Mouse (Mus musculus): Measurements from ENCODE around the gene Mcu. TPM values are rescaled to one million over a fixed set of nuclear protein-coding genes. Genes with fewer than 3 reads are reported as not detected.

Gene Mcu
- total and polyA plus RNA-seq, 3 experiments: 4.9 to 5.7 (median 5.3) TPM

- H3K4me3 ChIP-seq (replicated peaks in 1 of 3; ENCODE audit: low read depth in 2 of 3, low read length in 2 of 3, poor library complexity in 1 of 3): no peak overlapping the region
- dilution Hi-C loops (cut with MboI; ENCODE audit: extremely low pct_ligation_motif_present, extremely low pct_unique_long_range_greater_than_20kb, low sequenced_read_pairs) (no loop called here), in situ Hi-C loops (cut with MboI; ENCODE audit: low pct_ligation_motif_present, low pct_unique_long_range_greater_than_20kb, low sequenced_read_pairs) (no loop called here)
- no peak overlapping the region for H3K9ac ChIP-seq (ENCODE audit: insufficient read depth, low read depth)
- peaks cover 11% of the 10 kb centered on the region for H3K9me3 ChIP-seq (replicated peaks; ENCODE audit: low read length)
- H3K79me2 ChIP-seq (replicated peaks; ENCODE audit: control insufficient read depth, extremely low read depth, insufficient read depth, poor library complexity, severe bottlenecking): no peaks in the 10 kb centered on the region
- no peak for DNase-seq (ENCODE audit: extremely low read depth)
- H3K4me2 ChIP-seq (ENCODE audit: insufficient read depth, low read depth, poor library complexity, severe bottlenecking): no peak overlapping the region
- no peak overlapping the region for H3K27ac ChIP-seq (ENCODE audit: insufficient read depth, low read depth)
- peaks cover 0 to 5% of the 10 kb centered on the region in 2 experiments for H3K36me3 ChIP-seq (replicated peaks in 1 of 2; ENCODE audit: control insufficient read depth in 1 of 2, insufficient read depth in 1 of 2, low read length in 1 of 2)
- H3K27me3 ChIP-seq (replicated peaks): no peaks in the 10 kb centered on the region
- TF ChIP-seq JUND (conservative IDR thresholded peaks at IDR 0.05; ENCODE audit: low read depth, low read length) (no peak), TCF12 (IDR thresholded peaks at IDR 0.05; ENCODE audit: low read depth, low read length) (no peak), ELF1 (IDR thresholded peaks at IDR 0.05; ENCODE audit: low read depth, low read length) (no peak), BHLHE40 (IDR thresholded peaks at IDR 0.05; ENCODE audit: low read depth, low read length) (no peak), POLR2A (IDR thresholded peaks at IDR 0.05; ENCODE audit: low read depth, low read length) (no peak), CHD1 (IDR thresholded peaks at IDR 0.05; ENCODE audit: low read depth, low read length) (no peak), USF1 (IDR thresholded peaks at IDR 0.05; ENCODE audit: low read depth, low read length) (no peak), MEF2A (IDR thresholded peaks at IDR 0.05; ENCODE audit: borderline replicate concordance, low read depth, low read length) (no peak), POLR2AphosphoS2 (IDR thresholded peaks at IDR 0.05; ENCODE audit: low read depth, low read length) (no peak), JUN (IDR thresholded peaks at IDR 0.05; ENCODE audit: insufficient read depth, low read depth, low read length) (no peak), PAX5 (IDR thresholded peaks at IDR 0.05; ENCODE audit: low read length) (no peak)
- peaks cover 0 to 19% of the 10 kb centered on the region in 2 experiments; a peak in 2 of 4 replicates for H3K4me1 ChIP-seq (ENCODE audit: control insufficient read depth in 1 of 2, insufficient read depth in 2 of 2)
Measured at GRCm38 (mm10) chr10:59571273-59571672, 45.2 kb downstream of the Mcu start.

- Histone ChIP-seq H3K4me2 (ENCODE audit: insufficient read depth, low read depth, poor library complexity, severe bottlenecking) (no peak overlapping the region), H3K79me2 (replicated peaks; ENCODE audit: control insufficient read depth, extremely low read depth, insufficient read depth, poor library complexity, severe bottlenecking) (no peaks in the 10 kb centered on the region), H3K9ac (ENCODE audit: insufficient read depth, low read depth) (no peak overlapping the region), H3K27me3 (replicated peaks) (no peaks in the 10 kb centered on the region), H3K36me3 (replicated peaks in 1 of 2; ENCODE audit: control insufficient read depth in 1 of 2, insufficient read depth in 1 of 2, low read length in 1 of 2) (peaks cover 0 to 5% of the 10 kb centered on the region in 2 experiments), H3K4me1 (ENCODE audit: control insufficient read depth in 1 of 2, insufficient read depth in 2 of 2) (peaks cover 0 to 19% of the 10 kb centered on the region in 2 experiments; a peak in 2 of 4 replicates), H3K9me3 (replicated peaks; ENCODE audit: low read length) (peaks cover 11% of the 10 kb centered on the region), H3K27ac (ENCODE audit: insufficient read depth, low read depth) (no peak overlapping the region), H3K4me3 (replicated peaks in 1 of 3; ENCODE audit: low read depth in 2 of 3, low read length in 2 of 3, poor library complexity in 1 of 3) (no peak overlapping the region)
- TF ChIP-seq NRF1 (IDR thresholded peaks at IDR 0.05; ENCODE audit: low read depth, low read length) (no peak), UBTF (IDR thresholded peaks at IDR 0.05; ENCODE audit: low read depth, low read length) (no peak), SIN3A (IDR thresholded peaks at IDR 0.05; ENCODE audit: low read length) (no peak), CHD2 (IDR thresholded peaks at IDR 0.05; ENCODE audit: low read length) (no peak), KAT2A (IDR thresholded peaks at IDR 0.05; ENCODE audit: insufficient replicate concordance, low read length) (no peak), ZKSCAN1 (IDR thresholded peaks at IDR 0.05; ENCODE audit: borderline replicate concordance, low read depth, low read length) (no peak), MAZ (IDR thresholded peaks at IDR 0.05; ENCODE audit: low read depth, low read length) (no peak), MYC (IDR thresholded peaks at IDR 0.05; ENCODE audit: low read depth, low read length) (no peak), PAX5 (IDR thresholded peaks at IDR 0.05; ENCODE audit: low read length) (no peak), ZNF384 (IDR thresholded peaks at IDR 0.05; ENCODE audit: low read depth, low read length) (no peak), CTCF (conservative IDR thresholded peaks at IDR 0.05 in 1 of 2, IDR thresholded peaks at IDR 0.05 in 1 of 2; ENCODE audit: low read depth in 2 of 2, low read length in 2 of 2) (no peak), MAX (IDR thresholded peaks at IDR 0.05; ENCODE audit: low read length) (no peak), EP300 (IDR thresholded peaks at IDR 0.05; ENCODE audit: low read length) (no peak), ZC3H11A (IDR thresholded peaks at IDR 0.05; ENCODE audit: low read depth, low read length) (no peak), ETS1 (conservative IDR thresholded peaks at IDR 0.05; ENCODE audit: low read depth, low read length) (no peak)
- DNase-seq (ENCODE audit: extremely low read depth): no peak
- dilution Hi-C loops (cut with MboI; ENCODE audit: extremely low pct_ligation_motif_present, extremely low pct_unique_long_range_greater_than_20kb, low sequenced_read_pairs): no loop called here
- in situ Hi-C loops (cut with MboI; ENCODE audit: low pct_ligation_motif_present, low pct_unique_long_range_greater_than_20kb, low sequenced_read_pairs): no loop called here
Measured at GRCm38 (mm10) chr10:59570780-59571179, 45.7 kb downstream of the Mcu start.
